ENCODE assay signal across 13 mouse cellular contexts in genomic region chr13:104911006-104911405, GRCm38 (mm10). TPM values are rescaled to one million over a fixed set of nuclear protein-coding genes. Genes with fewer than 3 reads are reported as not detected.
"Had no signal": no experiment of that assay in that cellular context is flagged by ENCODE, and none has a peak within 500 bp of the region (broad histone marks: within the 10 kb centered on the region; RNA-seq: fewer than 3 reads in every experiment).

No protein-coding gene starts in this region.

RNA-seq across cellular contexts. Expression of gene Shisal2b, which starts 47.3 kb away (rescaled TPM):
- total RNA-seq: heart, postnatal 14 days; heart, postnatal 25 days; heart, postnatal 36 days; hematopoietic stem cell, adult 5-6 weeks; layer of hippocampus, adult 18-20 months had no signal
- polyA plus RNA-seq: heart, embryonic 14.5 days; heart, embryonic 15.5 days; heart, embryonic 16.5 days; heart, postnatal 0 days; hindbrain, embryonic 10.5 days; hindbrain, embryonic 11.5 days; intestine, embryonic 14.5 days; kidney, adult 2 months had no signal
